Mouse (Mus musculus): ENCODE data around the gene Gyg. TPM values are rescaled to one million over a fixed set of nuclear protein-coding genes. Genes with fewer than 3 reads are reported as not detected.

Gyg gene
- polyA plus RNA-seq, 1 experiment, result 24.6 TPM

DNA sequence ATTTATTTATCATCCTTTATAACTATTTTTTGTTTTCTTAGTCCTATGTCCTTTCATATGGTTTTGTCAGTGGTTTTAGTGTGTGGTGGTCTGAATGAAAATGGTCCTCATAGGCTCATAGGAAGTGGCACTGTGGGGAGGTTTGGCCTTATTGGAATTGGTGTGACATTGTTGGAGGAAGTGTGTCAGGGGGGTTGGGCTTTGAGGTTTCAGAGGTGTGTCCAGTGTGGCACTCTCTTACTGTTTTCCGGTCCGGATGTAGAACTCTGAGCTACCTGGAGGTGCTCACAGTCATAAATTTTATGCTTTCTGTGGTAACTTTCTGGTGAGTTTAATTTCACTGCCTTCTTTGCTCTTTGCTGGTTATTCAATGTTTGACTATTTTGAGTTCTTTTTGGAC, 50.3 kb downstream of the Gyg start:
- Histone ChIP-seq H3K27me3 (ENCODE audit: control insufficient read depth, insufficient read depth, low read length) (no peaks in the 10 kb centered on the region), H3K27ac (ENCODE audit: control insufficient read depth, insufficient read depth, low read length) (no peak overlapping the region), H3K4me3 (ENCODE audit: control insufficient read depth, insufficient read depth, low read length) (no peak overlapping the region), H3K36me3 (ENCODE audit: control insufficient read depth, insufficient read depth, low read length) (peaks cover 31% of the 10 kb centered on the region), H3K4me1 (replicated peaks; ENCODE audit: control insufficient read depth, insufficient read depth, low read length) (no peaks in the 10 kb centered on the region)
- TF ChIP-seq CTCF (IDR thresholded peaks at IDR 0.05; ENCODE audit: borderline replicate concordance, control insufficient read depth, extremely low read depth, insufficient read depth, low read length, poor library complexity) (no peak), POLR2A (IDR thresholded peaks at IDR 0.05; ENCODE audit: control insufficient read depth, extremely low read depth, insufficient read depth, low read length, poor library complexity) (no peak)
- DNase-seq, result no peak
- 43% methylated on average over 2 of the region's 2 CpGs for WGBS

DNA sequence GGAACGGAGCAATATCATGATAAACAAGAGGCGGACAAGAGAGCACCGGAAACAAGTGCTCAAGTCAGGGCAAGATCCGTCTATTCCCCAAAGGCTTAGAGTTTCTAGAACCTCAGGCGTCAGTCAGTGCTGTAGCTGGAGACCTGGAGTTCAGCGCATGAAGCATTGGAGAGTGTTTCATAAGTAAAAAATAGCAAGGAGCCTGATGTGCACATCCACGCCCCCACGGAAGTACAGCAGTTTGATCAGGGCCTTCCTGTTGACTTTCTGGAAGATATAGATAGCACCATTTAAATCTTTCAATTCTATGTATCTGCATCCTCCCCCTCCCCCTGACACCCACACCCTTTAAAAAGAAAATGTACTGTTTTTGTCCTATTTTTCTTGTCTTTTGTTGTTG, 50.8 kb downstream of the Gyg start:
- H3K36me3 ChIP-seq (ENCODE audit: control insufficient read depth, insufficient read depth, low read length), result peaks cover 26% of the 10 kb centered on the region
- no peaks in the 10 kb centered on the region for H3K27me3 ChIP-seq (ENCODE audit: control insufficient read depth, insufficient read depth, low read length)
- H3K4me3 ChIP-seq (ENCODE audit: control insufficient read depth, insufficient read depth, low read length), result no peak overlapping the region
- DNase-seq, result no peak
- H3K4me1 ChIP-seq (replicated peaks; ENCODE audit: control insufficient read depth, insufficient read depth, low read length), result no peaks in the 10 kb centered on the region
- TF ChIP-seq POLR2A (IDR thresholded peaks at IDR 0.05; ENCODE audit: control insufficient read depth, extremely low read depth, insufficient read depth, low read length, poor library complexity) (no peak), CTCF (IDR thresholded peaks at IDR 0.05; ENCODE audit: borderline replicate concordance, control insufficient read depth, extremely low read depth, insufficient read depth, low read length, poor library complexity) (no peak)
- no peak overlapping the region for H3K27ac ChIP-seq (ENCODE audit: control insufficient read depth, insufficient read depth, low read length)
- WGBS, result 92% methylated on average over 8 of the region's 8 CpGs

DNA sequence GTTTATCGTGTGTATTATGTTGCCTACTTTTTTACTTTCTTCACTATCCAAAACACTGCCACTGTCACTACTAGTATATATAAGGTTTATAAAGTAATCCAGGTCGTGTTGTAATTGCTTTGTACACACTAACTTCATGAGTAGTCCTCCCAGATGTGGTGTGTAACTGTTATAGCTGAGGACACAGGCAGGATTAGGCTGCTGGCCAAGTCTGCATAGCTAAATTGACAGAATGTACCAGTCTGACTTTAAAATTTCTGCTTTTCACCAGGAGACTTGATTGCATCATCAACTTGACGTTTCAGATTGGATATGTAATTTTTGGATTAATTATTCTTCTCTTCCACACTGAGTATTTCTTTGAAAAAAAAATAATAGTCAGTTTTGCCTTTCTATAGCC, 51.3 kb downstream of the Gyg start:
- Histone ChIP-seq H3K36me3 (ENCODE audit: control insufficient read depth, insufficient read depth, low read length) (peaks cover 25% of the 10 kb centered on the region), H3K27ac (ENCODE audit: control insufficient read depth, insufficient read depth, low read length) (no peak overlapping the region), H3K4me1 (replicated peaks; ENCODE audit: control insufficient read depth, insufficient read depth, low read length) (no peaks in the 10 kb centered on the region), H3K27me3 (ENCODE audit: control insufficient read depth, insufficient read depth, low read length) (no peaks in the 10 kb centered on the region), H3K4me3 (ENCODE audit: control insufficient read depth, insufficient read depth, low read length) (no peak overlapping the region)
- no peak for TF ChIP-seq CTCF (IDR thresholded peaks at IDR 0.05; ENCODE audit: borderline replicate concordance, control insufficient read depth, extremely low read depth, insufficient read depth, low read length, poor library complexity)
- no peak for TF ChIP-seq POLR2A (IDR thresholded peaks at IDR 0.05; ENCODE audit: control insufficient read depth, extremely low read depth, insufficient read depth, low read length, poor library complexity)
- WGBS, result 69% methylated on average over 3 of the region's 3 CpGs
- no peak for DNase-seq

DNA sequence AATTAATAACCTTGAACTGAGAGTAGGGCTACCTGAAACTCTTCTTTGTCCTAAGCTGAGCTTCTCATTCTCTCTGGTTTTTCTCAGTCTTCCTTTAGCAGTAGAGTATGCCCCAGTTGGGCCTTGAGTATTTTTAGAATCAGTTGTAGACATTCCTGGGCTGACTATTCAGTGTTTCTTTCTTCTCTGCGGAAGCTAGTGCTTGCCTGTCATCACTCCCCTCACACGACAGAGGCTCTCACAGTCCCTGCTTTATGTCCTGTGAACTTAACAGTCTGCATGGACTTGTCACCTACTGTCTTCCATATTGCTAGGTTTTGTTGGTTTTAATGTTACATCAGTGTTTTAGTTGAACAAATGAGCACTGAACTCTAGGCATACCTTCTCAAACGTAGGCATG, 73.0 kb downstream of the Gyg start:
- Histone ChIP-seq H3K27me3 (ENCODE audit: control insufficient read depth, insufficient read depth, low read length) (no peaks in the 10 kb centered on the region), H3K4me3 (ENCODE audit: control insufficient read depth, insufficient read depth, low read length) (no peak overlapping the region), H3K36me3 (ENCODE audit: control insufficient read depth, insufficient read depth, low read length) (peaks cover 22% of the 10 kb centered on the region), H3K27ac (ENCODE audit: control insufficient read depth, insufficient read depth, low read length) (no peak overlapping the region), H3K4me1 (replicated peaks; ENCODE audit: control insufficient read depth, insufficient read depth, low read length) (no peaks in the 10 kb centered on the region)
- WGBS, result 95% methylated on average over 3 of the region's 3 CpGs
- no peak for DNase-seq
- TF ChIP-seq POLR2A (IDR thresholded peaks at IDR 0.05; ENCODE audit: control insufficient read depth, extremely low read depth, insufficient read depth, low read length, poor library complexity), result no peak
- no peak for TF ChIP-seq CTCF (IDR thresholded peaks at IDR 0.05; ENCODE audit: borderline replicate concordance, control insufficient read depth, extremely low read depth, insufficient read depth, low read length, poor library complexity)

DNA sequence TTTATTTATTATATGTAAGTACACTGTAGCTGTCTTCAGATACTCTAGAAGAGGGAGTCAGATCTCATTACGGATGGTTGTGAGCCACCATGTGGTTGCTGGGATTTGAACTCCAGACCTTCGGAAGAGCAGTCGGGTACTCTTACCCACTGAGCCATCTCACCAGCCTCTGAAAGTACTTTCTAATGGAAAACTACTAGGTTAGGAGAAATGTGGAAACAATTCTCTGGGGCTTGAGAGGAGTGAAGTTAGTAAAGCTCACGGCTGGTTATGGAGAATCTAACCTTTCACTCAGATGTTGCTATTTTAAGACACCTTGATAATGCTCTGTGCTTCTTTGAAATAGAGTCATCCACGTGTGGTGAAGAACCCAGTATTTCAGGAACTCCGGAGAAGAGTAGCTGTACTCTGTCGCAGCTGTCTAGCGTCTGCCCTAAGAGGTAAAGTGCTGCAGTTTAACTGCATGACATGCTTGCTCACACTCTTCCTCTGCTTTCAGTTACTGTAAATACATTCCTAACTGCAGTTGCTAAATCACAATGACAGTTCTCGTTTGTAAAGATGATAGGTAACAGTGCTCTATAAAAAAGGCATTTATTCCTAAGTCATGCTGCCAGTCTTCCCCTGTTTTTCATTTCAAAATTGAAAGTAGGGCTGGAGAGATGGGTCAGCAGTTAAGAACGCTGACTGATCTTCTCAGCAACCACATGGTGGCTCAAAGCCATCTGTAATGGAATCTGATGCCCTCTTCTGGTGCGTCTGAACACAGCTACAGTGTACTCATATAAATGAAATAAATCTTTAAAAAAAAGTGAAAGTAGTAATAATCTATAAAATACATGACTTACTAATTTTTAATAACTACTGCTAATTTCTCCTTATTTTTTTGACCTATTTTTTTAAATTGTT, 78.7 kb downstream of the Gyg start:
- H3K4me3 ChIP-seq (ENCODE audit: control insufficient read depth, insufficient read depth, low read length), result no peak overlapping the region

More for the DNA sequence above, 78.7 kb downstream of the Gyg start:
- no peaks in the 10 kb centered on the region for H3K27me3 ChIP-seq (ENCODE audit: control insufficient read depth, insufficient read depth, low read length)
- TF ChIP-seq POLR2A (IDR thresholded peaks at IDR 0.05; ENCODE audit: control insufficient read depth, extremely low read depth, insufficient read depth, low read length, poor library complexity), result no peak
- no peak for TF ChIP-seq CTCF (IDR thresholded peaks at IDR 0.05; ENCODE audit: borderline replicate concordance, control insufficient read depth, extremely low read depth, insufficient read depth, low read length, poor library complexity)
- no peak for DNase-seq
- H3K27ac ChIP-seq (ENCODE audit: control insufficient read depth, insufficient read depth, low read length), result no peak overlapping the region
- H3K4me1 ChIP-seq (replicated peaks; ENCODE audit: control insufficient read depth, insufficient read depth, low read length), result no peaks in the 10 kb centered on the region
- peaks cover 23% of the 10 kb centered on the region for H3K36me3 ChIP-seq (ENCODE audit: control insufficient read depth, insufficient read depth, low read length)
- 81% methylated on average over 11 of the region's 11 CpGs for WGBS

Other genes starting within 250 kb of the Gyg start
- 3.4 and 3.9 TPM in 2 replicates for gene Cp, start 198.3 kb downstream of the Gyg start, polyA plus RNA-seq (2012; rRNA removed)
- gene Hps3, start 120.0 kb downstream of the Gyg start, polyA plus RNA-seq (2012; rRNA removed), result 41.6 and 48.4 TPM in 2 replicates
- gene Hltf, start 97.5 kb downstream of the Gyg start, polyA plus RNA-seq (2012; rRNA removed), result 7.0 and 8.2 TPM in 2 replicates
- gene Cpa3, start 86.9 kb upstream of the Gyg start, polyA plus RNA-seq (2012; rRNA removed), result 1.9 and 2.3 TPM in 2 replicates
- not detected in 2 replicates for gene Cpb1, start 120.4 kb upstream of the Gyg start, polyA plus RNA-seq (2012; rRNA removed)
- gene Agtr1b, start 211.9 kb upstream of the Gyg start, polyA plus RNA-seq (2012; rRNA removed), result not detected in 2 replicates

Data from thymus, adult 2 months (tissue).